Mouse (Mus musculus): ENCODE data around the gene Cnot1. TPM values are rescaled to one million over a fixed set of nuclear protein-coding genes. Genes with fewer than 3 reads are reported as not detected.
"Not testable (repeated sequence)": the region's sequence is repeated elsewhere in the genome, so short reads cannot be mapped to it uniquely, and the experiment has no call there.

Gene Cnot1
- polyA plus RNA-seq, 1 experiment, result 64.7 TPM

DNA sequence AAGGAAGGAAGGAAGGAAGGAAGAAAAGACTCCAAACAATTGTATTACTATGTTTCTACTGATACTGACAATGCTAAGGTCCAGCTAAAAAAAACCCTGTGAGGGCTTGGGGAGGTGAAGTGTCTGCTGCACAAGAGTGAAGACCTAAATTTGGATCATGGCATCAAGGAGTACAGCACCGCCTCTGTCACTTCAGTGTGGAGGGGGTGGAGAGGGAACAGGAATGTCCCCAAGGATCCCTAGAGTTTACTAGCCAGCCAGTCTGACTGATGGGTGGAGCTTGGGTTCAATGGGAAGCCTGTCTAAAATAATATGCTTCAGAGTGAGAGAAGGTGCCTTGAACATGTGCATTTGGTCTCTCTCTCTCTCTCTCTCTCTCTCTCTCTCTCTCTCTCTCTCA is 10.9 kb upstream of the Cnot1 start:
- DNase-seq (ENCODE audit: extremely low spot score in 1 of 2, low spot score in 1 of 2), result no peak

DNA sequence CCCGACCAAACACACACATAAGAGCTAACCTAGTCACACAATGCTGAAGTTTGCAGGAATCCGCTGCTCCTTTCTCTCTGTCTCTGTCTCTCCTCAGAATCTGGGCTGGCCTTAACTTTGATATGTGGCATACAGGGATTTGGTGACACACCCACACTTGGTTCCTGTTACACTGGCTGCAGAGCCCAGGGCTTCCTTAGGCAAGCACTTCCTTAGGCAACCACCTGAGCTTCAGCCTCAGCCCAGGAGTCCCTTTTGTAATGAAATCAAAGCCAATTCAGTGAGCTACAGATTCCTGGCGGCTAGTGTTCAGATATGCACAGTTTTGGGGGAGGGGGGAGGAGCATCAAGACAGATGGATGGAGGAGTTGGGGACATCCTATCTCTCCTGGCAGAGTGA is 10.3 kb upstream of the Cnot1 start:
- no peak for DNase-seq (ENCODE audit: extremely low spot score in 1 of 2, low spot score in 1 of 2)

DNA sequence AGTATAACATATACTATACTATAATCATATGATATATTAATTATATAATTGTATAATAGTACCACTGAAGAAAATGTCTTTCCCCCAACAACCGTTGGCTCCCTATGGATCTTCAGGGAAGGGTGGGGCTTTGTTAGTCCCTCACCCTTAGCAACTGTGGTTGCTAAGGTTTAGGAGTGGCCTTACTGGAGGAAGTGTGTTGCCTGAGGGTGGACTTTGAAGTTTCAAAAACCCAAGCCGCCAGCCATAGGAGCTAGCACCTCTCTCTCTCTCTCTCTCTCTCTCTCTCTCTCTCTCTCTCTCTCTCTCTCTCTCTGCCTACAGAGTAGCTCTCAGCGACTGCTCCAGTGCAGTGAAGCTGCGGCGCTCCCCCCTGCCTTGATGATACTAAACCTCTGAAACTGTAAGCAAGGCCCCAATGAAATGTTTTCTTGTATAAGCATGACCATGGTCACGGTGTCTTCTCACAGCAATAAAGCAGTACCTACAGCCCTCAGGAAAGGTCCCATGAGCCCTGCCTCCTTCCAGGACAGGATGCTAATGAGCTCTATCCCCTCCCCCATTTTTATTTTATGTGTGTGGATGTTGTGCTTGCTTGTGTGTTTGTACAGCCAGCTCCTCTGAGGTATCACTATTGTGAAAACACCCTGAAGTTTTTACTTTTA is 8.9 kb upstream of the Cnot1 start:
- DNase-seq (ENCODE audit: extremely low spot score in 1 of 2, low spot score in 1 of 2), result no peak

DNA sequence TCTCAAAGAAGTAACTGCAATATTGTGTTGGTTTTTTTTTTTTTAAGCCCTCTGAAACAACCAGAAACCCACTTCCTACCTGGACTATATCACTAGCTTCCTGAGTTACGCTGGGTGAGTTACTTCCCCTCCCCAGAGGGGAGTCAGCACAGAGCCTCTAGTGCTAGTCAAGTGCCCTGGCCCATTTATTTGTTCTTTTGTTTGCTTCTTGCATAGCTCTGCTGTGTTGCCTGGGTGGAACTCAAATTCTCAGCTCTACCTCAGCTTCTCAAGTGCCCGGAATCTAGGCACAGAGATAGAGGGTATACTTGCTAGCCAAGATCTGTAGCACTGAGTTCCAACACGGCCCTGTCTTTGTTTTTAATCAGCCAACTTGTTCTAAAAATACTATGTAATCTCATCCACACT is 2.9 kb upstream of the Cnot1 start:
- no peak for DNase-seq (ENCODE audit: extremely low spot score in 1 of 2, low spot score in 1 of 2)

DNA sequence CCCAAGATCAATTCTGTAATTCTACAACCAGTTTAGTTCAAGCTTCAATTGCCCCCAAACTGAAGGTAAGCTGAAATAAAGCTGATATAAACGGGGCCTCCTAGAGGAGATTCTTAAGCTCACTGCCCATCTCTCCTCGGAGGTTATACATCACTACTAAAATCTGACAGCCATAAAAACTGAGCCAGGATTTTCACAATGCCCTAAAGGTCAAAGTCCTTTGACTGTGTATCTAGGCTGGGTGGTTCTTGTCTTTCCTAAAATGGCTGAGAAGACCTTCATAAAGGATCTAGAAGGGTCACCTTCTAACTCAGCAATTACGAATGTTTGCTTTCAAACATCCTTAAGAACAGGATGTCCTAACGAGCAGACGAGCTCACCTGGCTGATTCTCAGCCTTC is 1.9 kb upstream of the Cnot1 start:
- DNase-seq (ENCODE audit: extremely low spot score in 1 of 2, low spot score in 1 of 2), result no peak

DNA sequence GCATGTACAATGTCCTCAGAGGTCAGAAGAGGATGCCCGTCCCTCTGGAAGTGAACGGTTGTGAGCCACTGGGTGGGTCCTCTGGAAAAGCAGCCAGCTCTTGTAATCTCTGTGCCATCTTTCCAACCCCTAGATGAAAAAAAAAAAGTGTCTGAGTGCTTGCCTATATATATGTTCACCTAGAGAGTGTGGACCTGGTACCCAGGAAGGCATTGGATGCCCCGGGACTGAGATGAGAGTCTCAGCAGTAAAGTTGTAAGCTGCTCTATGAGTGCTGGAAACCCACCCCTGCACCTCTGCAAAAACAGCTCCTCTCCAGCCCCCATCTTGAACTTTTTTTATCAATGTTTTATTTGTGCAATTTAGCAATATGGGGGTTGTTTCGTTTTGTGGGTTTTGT is 1.4 kb upstream of the Cnot1 start:
- DNase-seq (ENCODE audit: extremely low spot score in 1 of 2, low spot score in 1 of 2), result no peak

DNA sequence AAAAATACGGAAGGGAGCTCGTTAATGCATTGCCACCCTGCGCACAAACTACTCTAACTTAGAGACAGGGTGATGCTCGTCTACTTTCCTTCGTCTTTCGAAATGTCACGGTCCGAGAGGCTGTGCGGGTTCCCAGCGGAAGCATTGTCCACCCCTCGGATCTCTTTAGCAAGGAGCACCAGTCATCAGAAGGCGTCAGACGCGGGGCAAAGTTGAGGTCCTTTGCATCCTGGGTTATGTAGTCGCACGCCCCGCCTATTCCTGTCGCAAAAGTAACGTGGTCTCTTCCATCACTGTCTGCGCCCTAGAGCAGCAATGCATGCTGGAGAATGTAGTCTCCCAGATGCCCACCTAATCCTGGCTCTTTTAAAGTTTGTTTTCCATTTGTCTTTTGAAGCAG is 597 bp upstream of the Cnot1 start:
- DNase-seq (ENCODE audit: extremely low spot score in 1 of 2, low spot score in 1 of 2), result peak; percentile 97 to 98

DNA sequence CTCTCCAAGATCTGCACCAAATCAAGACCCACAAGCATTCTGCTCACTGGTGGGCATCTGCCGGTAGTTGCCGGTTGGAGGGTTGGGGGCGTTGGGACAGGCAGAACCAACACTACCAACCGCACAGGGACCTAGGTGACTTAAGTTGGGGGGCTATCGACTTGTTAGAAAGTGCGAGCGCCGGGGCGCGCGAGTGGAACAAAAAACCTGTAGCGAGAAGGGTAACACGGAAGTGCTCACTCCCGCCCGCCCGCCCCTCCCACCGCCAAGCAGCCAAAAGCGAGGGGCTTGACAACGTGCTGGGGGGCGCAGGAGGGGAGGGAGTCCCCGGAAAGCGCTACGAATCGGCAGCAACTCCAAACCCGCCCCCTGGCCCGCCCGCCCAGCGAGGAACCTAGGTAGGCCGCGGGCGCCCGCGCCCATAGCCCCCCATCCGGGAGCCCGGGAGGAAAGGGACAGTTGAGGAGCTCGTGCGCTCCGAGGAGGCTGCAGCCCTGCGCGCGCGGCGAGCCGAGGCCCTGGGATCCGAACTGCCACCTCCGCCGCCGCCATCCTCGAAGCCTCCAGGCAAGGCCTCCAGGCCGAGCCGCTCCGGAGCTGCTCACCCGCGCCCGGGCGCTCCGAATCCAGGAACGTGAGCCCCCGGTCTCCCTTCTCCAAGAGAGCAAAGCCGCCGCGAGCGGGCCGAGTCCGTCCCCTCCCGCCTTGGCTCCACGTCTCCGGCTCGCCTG is 638 bp downstream of the Cnot1 start:
- DNase-seq (ENCODE audit: extremely low spot score in 1 of 2, low spot score in 1 of 2), result no peak

DNA sequence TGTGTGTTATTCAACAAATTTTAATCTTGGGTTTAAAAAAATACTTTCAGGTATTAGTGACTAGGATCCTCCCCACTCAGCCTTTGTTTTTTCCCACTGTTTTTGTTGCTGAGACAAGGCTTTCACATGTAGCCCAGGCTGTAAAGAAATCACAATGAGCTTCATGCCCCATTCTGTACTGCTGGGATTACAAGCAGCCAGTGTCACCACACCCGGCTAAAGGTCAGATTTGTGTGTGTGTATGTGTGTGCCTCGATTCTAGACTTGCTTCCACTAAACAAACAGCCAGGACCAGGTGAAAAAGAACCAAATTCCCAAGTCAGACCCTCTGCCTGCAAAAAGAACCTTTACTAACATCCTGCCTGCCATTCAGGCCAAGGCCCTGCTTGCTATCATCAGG is 1.8 kb downstream of the Cnot1 start:
- no peak for DNase-seq (ENCODE audit: extremely low spot score in 1 of 2, low spot score in 1 of 2)

DNA sequence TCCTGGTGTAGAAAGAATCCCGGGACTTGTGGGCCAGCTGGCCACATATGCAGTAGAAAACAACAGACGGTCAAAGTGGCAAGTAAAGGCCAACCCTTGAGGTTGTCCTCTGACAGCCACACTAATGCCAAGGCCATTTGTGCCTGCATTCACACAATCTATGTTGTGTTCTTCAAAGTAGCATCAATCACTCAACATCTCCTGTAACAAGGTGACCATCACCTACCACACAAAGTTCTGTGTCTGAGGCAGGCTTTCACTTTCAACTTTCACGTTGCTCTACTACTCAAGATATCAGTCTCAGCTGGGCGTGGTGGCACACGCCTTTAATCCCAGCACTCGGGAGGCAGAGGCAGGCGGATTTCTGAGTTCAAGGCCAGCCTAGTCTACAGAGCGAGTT is 5.0 kb downstream of the Cnot1 start:
- DNase-seq (ENCODE audit: extremely low spot score in 1 of 2, low spot score in 1 of 2), result no peak

DNA sequence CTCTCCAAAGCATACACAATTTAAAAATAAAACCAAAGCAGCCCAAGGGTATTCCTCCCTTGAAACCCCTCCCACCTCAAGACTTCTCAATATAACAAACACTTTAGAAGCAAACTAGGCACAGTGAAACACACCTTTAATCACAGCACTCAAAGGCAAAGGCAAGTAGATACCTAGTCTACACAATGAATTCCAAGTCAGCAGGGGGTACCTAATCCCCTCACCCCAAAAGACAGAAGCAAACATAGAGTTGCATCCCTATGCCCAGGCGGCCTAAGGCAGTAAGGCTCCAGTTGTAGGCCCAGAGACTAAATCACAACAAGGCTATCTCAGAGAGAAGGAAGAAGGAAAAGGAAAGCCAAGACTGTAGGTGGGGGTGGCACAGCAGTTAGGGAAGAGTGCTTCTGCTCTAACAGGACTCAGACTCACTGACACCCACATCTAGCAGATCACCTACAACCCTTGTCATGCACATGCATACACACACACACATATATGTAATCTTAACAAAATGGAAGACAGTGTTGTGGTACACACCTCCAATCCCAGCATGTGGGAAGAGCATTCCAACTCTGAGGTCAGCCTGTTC is 5.7 kb downstream of the Cnot1 start:
- no peak for DNase-seq (ENCODE audit: extremely low spot score in 1 of 2, low spot score in 1 of 2)

DNA sequence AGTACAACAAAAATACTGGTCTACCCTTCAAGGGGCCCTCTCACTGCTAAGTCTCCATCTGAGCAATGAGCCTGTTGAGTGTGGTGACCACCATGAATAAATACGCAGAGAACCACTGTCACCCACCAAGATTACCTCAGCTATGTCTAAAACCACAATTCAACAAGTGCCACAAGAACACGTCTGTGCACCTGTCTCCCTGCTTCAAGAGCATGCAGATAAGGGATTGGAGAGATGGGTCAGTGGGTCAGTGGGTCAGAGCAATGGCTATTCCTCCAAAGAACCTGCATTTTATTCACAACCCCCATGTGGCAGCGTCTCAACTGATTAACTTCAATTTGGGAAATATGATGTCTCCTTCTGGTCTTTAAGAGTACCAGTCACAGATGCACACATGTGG is 6.9 kb downstream of the Cnot1 start:
- no peak for DNase-seq (ENCODE audit: extremely low spot score in 1 of 2, low spot score in 1 of 2)

DNA sequence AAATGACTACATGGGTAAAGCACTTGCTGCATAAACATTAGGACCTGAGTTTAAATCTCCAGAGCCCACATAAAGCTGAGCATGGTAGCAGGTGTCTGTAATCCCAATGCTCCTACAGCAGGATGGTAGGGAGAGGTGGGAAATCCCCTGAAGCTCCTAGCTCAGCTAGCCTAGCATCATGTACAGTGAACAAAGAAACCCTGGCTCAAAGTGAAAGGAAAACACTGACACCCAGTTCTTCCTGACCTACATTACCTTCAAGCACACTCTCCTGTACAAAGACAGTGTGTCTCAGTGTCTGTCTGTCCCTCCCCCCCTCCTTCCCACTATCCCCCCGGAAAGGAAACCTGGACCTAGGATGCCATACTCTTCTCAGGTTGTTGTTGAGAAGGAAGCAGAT is 7.4 kb downstream of the Cnot1 start:
- no peak for DNase-seq (ENCODE audit: extremely low spot score in 1 of 2, low spot score in 1 of 2)

DNA sequence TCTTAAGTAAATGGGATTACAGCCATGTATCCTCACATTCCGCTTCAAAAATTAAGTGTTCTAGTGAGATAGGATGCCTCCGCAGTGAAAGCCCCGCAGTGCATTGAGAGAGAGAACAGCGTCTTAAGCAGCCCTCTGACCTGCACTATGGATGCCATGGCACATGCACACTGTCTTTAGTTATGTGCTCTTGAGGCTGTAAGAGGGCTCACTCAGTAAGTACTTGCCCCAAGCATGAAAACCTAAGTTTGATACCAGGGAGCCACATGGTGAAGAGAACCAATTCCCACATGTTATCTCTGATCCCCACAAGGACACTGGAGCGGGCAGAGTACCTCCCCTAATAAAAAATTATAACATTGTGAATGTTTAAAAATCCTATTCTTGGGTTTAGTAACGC is 8.1 kb downstream of the Cnot1 start:
- no peak for DNase-seq (ENCODE audit: extremely low spot score in 1 of 2, low spot score in 1 of 2)

DNA sequence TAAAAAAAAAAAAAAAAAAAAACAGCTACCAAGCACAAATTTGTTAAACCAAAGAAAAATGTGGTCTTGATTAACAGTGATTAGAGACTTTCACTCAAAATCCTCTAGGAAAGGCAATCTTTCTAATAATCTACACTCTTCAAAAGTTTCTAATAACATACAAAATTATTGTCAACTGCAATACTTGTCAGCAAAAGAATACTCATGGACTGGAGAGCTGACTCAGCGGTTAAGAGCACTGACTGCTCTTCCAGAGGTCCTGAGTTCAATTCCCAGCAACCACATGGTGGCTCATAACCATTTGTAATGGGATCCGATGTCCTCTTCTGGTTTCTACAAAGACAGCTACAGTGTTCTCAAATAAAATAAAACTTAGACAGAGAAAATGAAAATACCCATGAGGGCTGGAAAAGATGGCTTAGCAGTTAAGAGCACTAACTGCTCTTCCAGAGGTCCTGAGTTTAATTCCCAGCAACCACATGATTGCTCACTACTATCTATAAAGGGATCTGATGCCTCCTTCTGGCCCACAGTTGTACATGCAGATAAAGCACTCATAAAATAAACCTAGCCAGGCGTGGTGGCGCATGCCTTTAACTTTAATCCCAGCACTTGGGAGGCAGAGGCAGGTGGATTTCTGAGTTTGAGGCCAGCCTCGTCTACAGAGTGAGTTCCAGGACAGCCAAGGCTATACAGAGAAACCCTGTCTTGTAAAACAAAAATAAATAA is 11.8 kb downstream of the Cnot1 start:
- not testable (repeated sequence) for DNase-seq (ENCODE audit: extremely low spot score in 1 of 2, low spot score in 1 of 2)

DNA sequence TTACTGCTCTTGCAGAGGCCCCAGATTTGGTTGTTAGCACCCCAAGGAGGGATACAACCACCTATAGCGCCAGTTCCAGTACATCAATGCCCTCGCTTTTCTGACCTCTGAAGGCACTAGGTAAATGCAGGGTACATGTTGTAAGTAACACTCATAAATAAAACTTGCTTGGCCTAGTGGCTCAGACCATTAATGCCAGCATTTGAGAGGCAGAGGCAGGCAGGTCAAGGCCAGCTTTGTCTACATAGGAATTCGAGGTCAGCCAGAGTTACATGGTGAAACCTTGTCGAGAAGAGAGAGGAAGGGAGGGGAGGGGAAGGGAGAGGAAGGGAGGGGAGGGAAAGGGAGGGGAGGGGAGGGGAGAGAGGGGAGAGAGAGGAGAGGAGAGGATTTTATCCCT is 21.7 kb downstream of the Cnot1 start:
- no peak for DNase-seq (ENCODE audit: extremely low spot score in 1 of 2, low spot score in 1 of 2)

DNA sequence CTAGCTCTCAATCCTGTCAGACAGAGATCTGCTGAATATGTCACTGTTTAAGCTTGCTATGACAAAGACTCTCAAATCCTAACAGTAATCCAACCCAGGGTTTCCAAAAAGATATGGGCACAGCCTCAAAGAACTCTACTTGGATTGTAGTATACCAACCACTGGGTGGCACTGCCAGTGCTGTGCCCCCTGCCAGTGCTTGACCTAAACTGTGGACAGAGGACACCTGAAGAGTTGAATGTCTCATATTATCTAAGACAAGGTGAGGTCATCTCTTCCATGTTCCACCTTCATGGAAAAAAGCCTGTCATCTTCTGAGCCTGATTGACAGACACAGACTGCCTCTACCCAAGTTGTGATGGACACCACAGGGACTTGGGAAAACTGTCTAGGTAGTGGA is 24.6 kb downstream of the Cnot1 start:
- DNase-seq (ENCODE audit: extremely low spot score in 1 of 2, low spot score in 1 of 2), result no peak

DNA sequence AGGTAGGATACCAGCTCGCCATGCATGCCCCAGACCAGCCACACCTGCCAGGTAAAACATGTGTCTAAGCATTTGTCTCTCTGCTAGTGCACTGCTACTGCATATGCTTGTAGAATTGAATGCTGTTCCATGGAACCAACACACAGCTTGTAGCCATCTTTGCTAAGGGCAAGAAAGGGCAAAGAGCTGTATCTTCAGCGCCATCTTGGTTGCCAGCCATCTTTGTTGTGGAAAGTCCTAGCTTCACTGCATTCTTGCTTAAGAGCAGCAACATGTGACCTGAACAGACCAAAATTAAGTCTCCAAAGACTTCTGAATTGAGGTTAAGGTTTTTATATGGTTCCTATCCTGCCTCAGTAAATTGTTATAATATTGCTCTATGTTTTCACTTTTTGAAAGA is 25.5 kb downstream of the Cnot1 start:
- DNase-seq (ENCODE audit: extremely low spot score in 1 of 2, low spot score in 1 of 2), result no peak

DNA sequence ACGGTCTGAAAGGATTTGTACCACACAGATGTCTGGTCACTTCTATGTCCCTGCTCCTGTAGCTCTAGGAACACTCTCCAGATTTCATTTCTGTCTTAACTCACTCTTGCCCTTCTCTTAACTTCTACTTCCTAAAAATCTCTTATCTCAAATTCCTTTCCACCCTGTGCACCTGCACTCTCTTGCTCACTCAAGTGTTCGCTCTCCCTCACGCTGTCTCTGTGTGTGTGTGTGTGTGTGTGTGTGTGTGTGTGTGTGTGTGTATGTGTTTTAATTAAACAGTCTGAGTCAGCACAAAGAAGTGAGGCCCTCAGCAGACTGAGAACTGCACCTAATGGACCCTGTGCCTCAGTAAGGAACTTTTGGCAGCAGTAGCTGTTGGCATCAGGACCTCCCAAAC is 26.2 kb downstream of the Cnot1 start:
- no peak for DNase-seq (ENCODE audit: extremely low spot score in 1 of 2, low spot score in 1 of 2)

DNA sequence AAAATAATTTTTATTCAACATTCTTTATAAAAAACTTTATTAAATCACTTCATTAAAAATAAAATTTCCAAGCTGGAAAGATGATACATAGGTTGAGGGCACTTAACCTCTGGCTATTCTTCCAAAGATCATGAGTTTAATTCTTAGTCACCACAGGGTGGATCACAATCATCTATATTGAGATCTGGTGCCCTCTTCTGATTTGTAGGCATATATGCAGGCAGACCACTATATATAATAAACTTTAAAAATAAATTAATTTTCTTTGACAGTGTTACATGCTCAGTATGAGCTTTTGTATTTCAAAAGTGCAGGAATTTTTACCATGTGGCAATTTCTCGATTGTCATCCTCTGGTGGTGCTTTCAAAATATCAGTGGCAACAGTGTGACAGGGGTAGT is 43.1 kb downstream of the Cnot1 start:
- DNase-seq (ENCODE audit: extremely low spot score in 1 of 2, low spot score in 1 of 2), result no peak

DNA sequence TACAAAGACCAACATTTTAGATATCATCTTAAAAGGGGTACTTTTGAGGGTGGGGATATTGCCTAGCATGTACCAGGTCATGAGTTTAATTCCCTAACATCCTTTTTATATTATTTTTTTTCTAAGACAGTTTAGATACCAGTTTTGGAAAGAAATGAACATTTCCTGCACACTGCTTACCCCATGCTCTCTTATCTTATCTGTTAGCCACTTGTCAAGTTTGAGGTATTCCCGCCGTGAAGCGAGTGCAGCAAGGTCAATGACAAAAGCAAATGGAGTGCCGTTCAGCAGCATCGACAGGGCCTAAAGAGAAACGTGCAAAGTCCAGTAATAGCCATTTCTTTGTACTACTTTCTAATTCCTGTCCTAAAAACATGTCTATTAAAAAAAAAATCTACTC is 46.9 kb downstream of the Cnot1 start:
- DNase-seq (ENCODE audit: extremely low spot score in 1 of 2, low spot score in 1 of 2), result no peak

DNA sequence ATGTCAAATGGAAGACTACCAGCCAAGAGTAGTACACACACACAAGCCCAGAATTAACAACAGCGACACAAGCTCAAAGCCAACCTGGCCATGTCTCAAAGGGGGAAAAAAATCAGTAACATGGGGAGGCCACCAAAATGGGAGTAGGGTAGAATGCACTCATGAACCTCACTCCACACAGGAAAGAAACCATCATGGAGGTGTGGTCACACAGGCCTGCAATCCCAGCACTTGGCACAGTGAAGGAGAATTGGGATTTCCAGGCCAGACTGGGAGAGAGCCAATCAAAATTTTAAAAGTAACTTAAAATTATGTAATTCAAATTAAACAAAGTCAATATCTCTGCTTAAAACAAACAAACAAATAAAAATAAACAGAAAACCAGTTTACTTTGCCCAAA is 55.3 kb downstream of the Cnot1 start:
- DNase-seq (ENCODE audit: extremely low spot score in 1 of 2, low spot score in 1 of 2), result no peak

Measured in frontal cortex, adult 2 months (tissue).